Mouse (Mus musculus) gastrocnemius, adult 18-20 months (tissue): ENCODE data around the gene Gm1043. TPM values are rescaled to one million over a fixed set of nuclear protein-coding genes. Genes with fewer than 3 reads are reported as not detected.
A peak's percentile ranks its signal among the peaks of the same experiment; 100 is the strongest.

Experiments used
- DNase-seq: peaks from one replicate; pipeline ENCODE4 v3.0.0; 2021; ENCODE audit warnings: low spot score
- total RNA-seq, 2 experiments: library from RNA; stranded (reverse); gene quantifications; 2 replicates each; pipeline ENCODE4 v1.2.3; 2021

Gm1043 gene
- total RNA-seq, 2 experiments from 2014 or later: not detected

- no peak for DNase-seq
These were observed 157.4 kb downstream of the Gm1043 start for GRCm38 (mm10) chr5:37242360-37243168.

GRCm38 (mm10) chr5:37243169-37243886 is 158.2 kb downstream of the Gm1043 start:
- DNase-seq: peak; percentile 31

DNA sequence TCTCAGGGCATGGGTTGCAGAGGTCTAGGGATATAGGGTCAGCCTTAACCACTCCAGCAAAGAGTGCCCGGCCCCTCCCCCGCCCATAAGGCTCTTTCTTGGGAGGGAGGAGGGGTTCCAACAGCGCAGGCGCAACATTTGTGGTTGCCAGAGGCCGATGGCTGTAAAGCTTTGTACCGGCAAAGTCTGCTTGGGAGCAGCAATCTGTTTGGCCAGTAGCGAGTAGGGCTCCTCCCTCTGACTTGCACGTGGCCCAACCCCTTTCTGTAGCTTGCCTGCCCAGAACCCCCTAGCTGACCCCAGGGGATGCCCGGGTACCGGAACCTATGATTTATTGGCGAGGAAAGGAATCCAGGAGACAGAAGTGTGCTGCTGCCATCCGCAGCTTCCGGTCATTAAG is 159.0 kb downstream of the Gm1043 start:
- no peak for DNase-seq

- no peak for DNase-seq
These were observed 159.6 kb downstream of the Gm1043 start for GRCm38 (mm10) chr5:37244666-37245242.

- no peak for DNase-seq
These were observed 160.5 kb downstream of the Gm1043 start for GRCm38 (mm10) chr5:37245651-37246050.

DNA sequence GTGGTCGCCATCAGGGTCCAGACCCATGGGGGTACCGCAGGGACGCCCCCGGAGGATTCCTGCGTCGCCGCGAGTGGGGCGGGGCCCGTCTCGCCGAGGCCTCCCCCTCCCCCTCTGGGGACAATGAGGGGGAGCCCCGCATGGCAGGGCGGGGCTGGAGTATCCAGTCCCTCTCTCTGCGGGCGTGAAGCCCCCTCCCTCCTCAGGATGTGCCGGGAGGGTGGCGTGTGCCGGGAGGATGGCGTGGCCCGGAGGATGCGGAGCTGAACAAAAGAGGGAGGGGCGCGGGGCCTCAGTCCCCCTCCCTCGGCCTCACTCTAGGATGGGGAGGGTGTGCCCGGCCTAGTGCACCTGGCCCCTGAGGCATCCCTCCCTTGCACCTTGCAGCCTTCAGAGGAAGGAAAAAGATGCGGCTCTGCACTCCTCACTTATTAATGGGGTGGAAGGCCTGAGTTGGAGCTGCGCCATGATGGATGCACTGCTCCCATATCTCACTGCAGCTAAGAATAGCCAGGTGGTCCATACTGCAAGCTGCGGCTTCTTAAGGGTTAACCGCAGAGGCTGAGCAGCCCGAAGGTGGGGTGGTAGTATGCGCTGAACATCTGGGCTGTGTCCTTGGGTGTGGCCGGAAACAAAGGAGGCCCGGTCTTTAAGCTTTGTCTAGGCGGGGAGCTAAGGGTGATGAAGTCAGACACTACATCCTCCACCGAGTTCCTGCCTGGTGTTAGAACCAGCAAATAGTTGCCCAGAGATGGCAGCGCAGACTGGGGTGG is 161.2 kb downstream of the Gm1043 start:
- no peak for DNase-seq

DNA sequence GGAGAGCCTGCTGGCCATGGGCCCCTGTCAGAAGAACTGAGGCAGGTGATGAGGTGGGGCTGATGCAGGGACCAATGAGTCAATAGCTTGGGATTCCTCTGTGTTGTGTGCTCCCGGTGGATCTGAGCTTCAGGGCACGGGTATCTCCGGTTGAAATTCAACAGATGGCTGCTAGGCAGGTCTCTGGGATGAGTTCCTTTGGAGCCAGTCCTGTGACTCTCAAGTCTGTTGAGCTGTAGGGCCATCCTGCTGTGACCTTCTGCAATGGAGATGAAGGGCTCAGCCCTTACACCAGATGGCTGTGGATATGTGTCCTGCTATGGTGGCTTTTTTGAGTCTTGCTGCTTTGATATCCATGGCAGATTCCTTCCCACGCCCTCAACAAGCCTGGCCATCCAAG is 162.3 kb downstream of the Gm1043 start:
- DNase-seq: no peak

- DNase-seq: no peak
These were observed 163.7 kb downstream of the Gm1043 start for GRCm38 (mm10) chr5:37248870-37249269.

- no peak for DNase-seq
These were observed 166.4 kb downstream of the Gm1043 start for GRCm38 (mm10) chr5:37251596-37251995.

DNA sequence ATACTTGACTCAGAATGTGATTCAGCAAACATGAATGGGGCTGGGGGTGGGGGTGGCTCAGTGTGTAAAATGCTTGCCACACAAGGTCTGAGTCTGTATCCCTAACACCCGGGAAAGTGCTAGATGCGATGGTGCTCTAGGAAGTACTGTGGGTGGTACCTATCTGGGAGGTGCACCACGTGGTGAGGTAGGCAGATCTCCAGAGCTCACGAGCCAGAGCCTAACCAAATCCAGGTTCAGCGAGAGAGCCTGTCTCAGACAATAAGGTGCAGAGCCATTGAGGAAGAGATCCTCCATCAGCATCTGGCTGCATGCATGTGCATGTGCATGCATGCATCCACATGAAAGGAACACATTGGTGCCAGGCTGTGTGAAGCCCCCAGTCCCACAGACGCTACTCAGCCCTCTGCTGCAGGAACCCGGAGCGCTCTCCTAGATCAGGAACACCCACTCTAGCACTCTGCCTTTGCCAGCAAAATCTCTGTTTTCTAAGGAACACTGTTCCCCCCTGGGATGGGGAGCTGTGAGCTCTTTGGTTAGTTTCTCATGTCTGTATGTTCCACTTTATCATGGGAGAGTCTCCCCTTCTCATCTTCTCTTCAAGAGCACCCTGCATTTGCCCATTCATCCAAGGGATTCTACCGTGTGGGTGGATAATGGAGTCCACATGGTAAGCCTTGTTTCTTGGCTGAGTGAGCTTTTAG is 167.1 kb downstream of the Gm1043 start:
- DNase-seq: no peak

DNA sequence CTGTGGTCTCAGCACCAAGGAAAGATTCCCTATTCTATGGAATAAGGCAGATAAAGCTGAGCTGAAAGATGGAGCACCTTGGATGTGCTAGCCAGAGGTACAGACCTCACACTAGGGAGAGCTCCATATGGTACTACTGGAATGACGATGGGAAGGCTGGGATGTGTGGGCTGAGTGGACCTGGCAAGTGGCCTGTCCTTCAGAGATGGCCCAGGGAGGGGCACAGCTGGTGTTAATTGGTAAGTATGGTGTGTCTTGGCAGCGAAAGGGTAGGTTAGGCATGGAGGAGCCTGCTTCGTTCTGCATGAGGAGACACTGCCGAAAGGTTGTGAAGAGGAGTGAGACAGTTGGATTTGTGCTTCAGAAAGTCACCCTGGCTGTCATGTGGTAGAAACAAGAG is 169.4 kb downstream of the Gm1043 start:
- no peak for DNase-seq

- no peak for DNase-seq
These were observed 171.7 kb downstream of the Gm1043 start for GRCm38 (mm10) chr5:37256823-37257222.

GRCm38 (mm10) chr5:37257243-37257642 is 172.1 kb downstream of the Gm1043 start:
- no peak for DNase-seq

DNA sequence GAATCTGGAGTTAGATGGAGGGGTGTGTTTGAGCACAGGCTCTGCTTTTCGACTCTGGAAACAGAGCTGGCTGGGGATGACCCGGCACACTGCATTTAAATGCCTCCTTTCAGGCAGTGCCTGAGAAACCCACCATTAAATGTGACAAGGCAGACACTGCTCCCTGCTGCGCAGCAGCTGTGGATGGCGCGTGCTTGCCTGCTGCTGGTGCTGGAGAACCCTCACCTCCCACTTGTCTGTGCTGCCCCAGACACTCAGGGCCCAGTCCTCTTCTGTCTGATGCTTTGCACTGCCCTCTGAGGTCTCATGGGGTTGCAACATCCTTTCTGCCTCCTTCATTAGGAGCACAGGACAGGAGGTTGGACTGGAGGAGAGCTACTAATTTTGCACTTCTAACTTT is 176.6 kb downstream of the Gm1043 start:
- DNase-seq: no peak

- no peak for DNase-seq
These were observed 178.6 kb downstream of the Gm1043 start for GRCm38 (mm10) chr5:37263816-37264215.

Other genes starting within 250 kb of the Gm1043 start
- under 1 TPM; 0.55 to 0.74 TPM for gene Ppp2r2c, start 216.9 kb upstream of the Gm1043 start, total RNA-seq
- gene Wfs1, start 96.2 kb upstream of the Gm1043 start, total RNA-seq: 10 to 100 TPM; 57.7 to 80.4 TPM
- gene Crmp1, start 156.6 kb downstream of the Gm1043 start, total RNA-seq: under 1 TPM; 0.17 to 0.46 TPM